ENCODE assay signal across 8 mouse cellular contexts in genomic region chr2:140066353-140067314, GRCm38 (mm10). TPM values are rescaled to one million over a fixed set of nuclear protein-coding genes. Genes with fewer than 3 reads are reported as not detected.
A peak's percentile ranks its signal among the peaks of the same experiment; 100 is the strongest.
DNase-seq lines count a peak whose midpoint lies in the region; ATAC-seq lines count a peak whose summit lies in the region.

Tasp1 (minus strand) TSS chr2:140066805.

- H3K27me3 ChIP-seq in heart, embryonic 14.5 days (ENCODE audit: control insufficient read depth, insufficient read depth, low read length) = no peaks in the 10 kb centered on the region
- peaks cover 9% of the 10 kb centered on the region for H3K27me3 ChIP-seq in liver, embryonic 13.5 days
- no peaks in the 10 kb centered on the region for H3K27me3 ChIP-seq in stomach, embryonic 16.5 days (ENCODE audit: control insufficient read depth, insufficient read depth, low read length)

- H3K9ac ChIP-seq in heart, embryonic 14.5 days (ENCODE audit: low read length) = peak within 1 kb of the TSS; percentile 92
- H3K9ac ChIP-seq in liver, embryonic 13.5 days = peak within 1 kb of the TSS; percentile 96
- peak within 1 kb of the TSS; percentile 79 for H3K9ac ChIP-seq in stomach, embryonic 16.5 days (ENCODE audit: low read length)

- peak; percentile 91 for DNase-seq in c-Kit-negative CD71-positive TER-119-positive erythroid progenitor cells, embryonic 14.5 days (ENCODE audit: low read depth, low spot score)
- DNase-seq in fibroblast of lung, adult 2 months (ENCODE audit: low read depth) = peak; percentile 87
- peak; percentile 95 for DNase-seq in kidney, postnatal 14 days
- peak; percentile 91 for DNase-seq in liver, embryonic 13.5 days
- DNase-seq in neural tube, embryonic 10.5 days (ENCODE audit: extremely low spot score, low spot score) = peak; percentile 91

- H3K36me3 ChIP-seq in heart, embryonic 14.5 days (ENCODE audit: control insufficient read depth, insufficient read depth, low read length) = no peaks in the 10 kb centered on the region
- no peaks in the 10 kb centered on the region for H3K36me3 ChIP-seq in liver, embryonic 13.5 days
- H3K36me3 ChIP-seq in stomach, embryonic 16.5 days (ENCODE audit: control insufficient read depth, insufficient read depth, low read length) = no peaks in the 10 kb centered on the region

- WGBS in heart, embryonic 14.5 days = under 1% methylated on average over 68 of the region's 68 CpGs
- WGBS in liver, embryonic 13.5 days (ENCODE audit: insufficient replicate concordance) = 2% methylated on average over 68 of the region's 68 CpGs
- WGBS in stomach, embryonic 16.5 days = 1% methylated on average over 68 of the region's 68 CpGs

- H3K9me3 ChIP-seq in heart, embryonic 14.5 days (ENCODE audit: control insufficient read depth, low read length) = no peaks in the 10 kb centered on the region
- H3K9me3 ChIP-seq in liver, embryonic 13.5 days (replicated peaks) = no peaks in the 10 kb centered on the region
- H3K9me3 ChIP-seq in stomach, embryonic 16.5 days (replicated peaks; ENCODE audit: control insufficient read depth, low read length) = no peaks in the 10 kb centered on the region

- peaks cover 0 to 8% of the 10 kb centered on the region in 2 experiments; a peak in 1 of 4 replicates for H3K4me1 ChIP-seq in heart, embryonic 14.5 days (ENCODE audit: control insufficient read depth in 2 of 2, insufficient read depth in 2 of 2, low read length in 2 of 2)
- H3K4me1 ChIP-seq in liver, embryonic 13.5 days (replicated peaks) = peaks cover 40% of the 10 kb centered on the region
- H3K4me1 ChIP-seq in stomach, embryonic 16.5 days (ENCODE audit: control insufficient read depth, insufficient read depth, low read length) = peaks cover 5% of the 10 kb centered on the region; the same call in 1 of the 2 replicates

- H3K4me3 ChIP-seq in heart, embryonic 14.5 days (ENCODE audit: control insufficient read depth in 1 of 2, insufficient read depth in 1 of 2, low read depth in 1 of 2, low read length in 2 of 2) = peak within 1 kb of the TSS; percentile 61 to 91
- peak within 1 kb of the TSS; percentile 92 for H3K4me3 ChIP-seq in liver, embryonic 13.5 days (replicated peaks)
- H3K4me3 ChIP-seq in stomach, embryonic 16.5 days (replicated peaks; ENCODE audit: low read length) = peak within 1 kb of the TSS; percentile 60

- peak; percentile 99 for ATAC-seq in CD4-positive, CD25-positive, alpha-beta regulatory T cell, adult 4 months
- peak; percentile 100 for ATAC-seq in heart, embryonic 14.5 days (ENCODE audit: insufficient number of reproducible peaks, insufficient read depth, low FRiP score, low read depth)
- peak; percentile 100 for ATAC-seq in liver, embryonic 13.5 days (ENCODE audit: low read depth)
- ATAC-seq in stomach, embryonic 16.5 days (ENCODE audit: insufficient read depth, low FRiP score) = peak; percentile 100

- H3K27ac ChIP-seq in heart, embryonic 14.5 days (replicated peaks in 1 of 2; ENCODE audit: control insufficient read depth in 1 of 2, insufficient read depth in 1 of 2, low read depth in 2 of 2, low read length in 2 of 2) = peak within 1 kb of the TSS; percentile 60 to 90
- peak within 1 kb of the TSS; percentile 93 for H3K27ac ChIP-seq in liver, embryonic 13.5 days
- H3K27ac ChIP-seq in stomach, embryonic 16.5 days (ENCODE audit: low read length) = peak within 1 kb of the TSS; percentile 66

- peak within 1 kb of the TSS; percentile 85 for H3K4me2 ChIP-seq in heart, embryonic 14.5 days (ENCODE audit: low read length)
- H3K4me2 ChIP-seq in liver, embryonic 13.5 days = peak within 1 kb of the TSS; percentile 90
- peak within 1 kb of the TSS; percentile 95 for H3K4me2 ChIP-seq in stomach, embryonic 16.5 days (ENCODE audit: low read depth, low read length)

RNA-seq across cellular contexts. Expression of gene Tasp1, which starts in this region (rescaled TPM):
- 100 to 1,000 TPM; 113 to 114 TPM for polyA plus RNA-seq in CD4-positive, CD25-positive, alpha-beta regulatory T cell, adult 4 months (2017; shearing (Covaris generic))
- polyA plus RNA-seq in heart, embryonic 14.5 days (2014; fragmentation: Nextera tagmentation; extraction: Ambion mirVana) = 12.8 and 13.6 TPM in 2 replicates
- 18.4 and 19.7 TPM in 2 replicates for polyA plus RNA-seq in liver, embryonic 13.5 days (2015; fragmentation: Nextera tagmentation; extraction: Ambion mirVana)
- polyA plus RNA-seq in stomach, embryonic 16.5 days (2015; fragmentation: Nextera tagmentation; extraction: Ambion mirVana) = 20.6 and 23.9 TPM in 2 replicates

Comparison
In these comparisons a context has a peak if more than half of its experiments do, and no peak if none do; other contexts are left out.
1. Peak in every context shown above with its lines: DNase-seq, ATAC-seq, H3K4me3 ChIP-seq and H3K27ac ChIP-seq.